Mouse (Mus musculus): ENCODE measurements around the gene Car10.

The Car10 gene

GRCm38 (mm10) chr11:93590652-93591051 is 492.8 kb downstream of the Car10 start:
- DNase-seq = no peak

GRCm38 (mm10) chr11:93594033-93594432 is 496.2 kb downstream of the Car10 start:
- DNase-seq = peak; percentile 11

- DNase-seq = no peak
Observed at GRCm38 (mm10) chr11:93598175-93598574, 500.3 kb downstream of the Car10 start.

DNA sequence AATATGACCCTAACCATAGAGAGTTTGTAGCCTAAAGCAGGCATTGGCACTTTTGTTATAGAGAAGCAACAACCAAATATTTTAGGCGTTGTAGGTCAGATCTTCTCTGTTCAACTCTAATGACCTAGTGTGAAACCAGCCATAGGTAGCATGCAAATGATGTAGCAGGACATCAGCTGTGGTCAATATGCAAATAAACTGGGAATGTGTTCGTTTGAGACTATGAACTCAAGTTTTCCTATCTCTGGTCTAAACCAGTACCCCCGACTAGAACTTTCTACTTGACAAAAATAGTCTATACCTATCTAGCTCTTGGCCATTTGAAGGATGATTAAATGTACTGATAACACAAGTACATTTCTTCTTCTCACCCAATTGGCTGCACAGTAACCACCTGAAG is 501.9 kb downstream of the Car10 start:
- no peak for DNase-seq

GRCm38 (mm10) chr11:93603575-93603974 is 505.7 kb downstream of the Car10 start:
- no peak for DNase-seq

DNA sequence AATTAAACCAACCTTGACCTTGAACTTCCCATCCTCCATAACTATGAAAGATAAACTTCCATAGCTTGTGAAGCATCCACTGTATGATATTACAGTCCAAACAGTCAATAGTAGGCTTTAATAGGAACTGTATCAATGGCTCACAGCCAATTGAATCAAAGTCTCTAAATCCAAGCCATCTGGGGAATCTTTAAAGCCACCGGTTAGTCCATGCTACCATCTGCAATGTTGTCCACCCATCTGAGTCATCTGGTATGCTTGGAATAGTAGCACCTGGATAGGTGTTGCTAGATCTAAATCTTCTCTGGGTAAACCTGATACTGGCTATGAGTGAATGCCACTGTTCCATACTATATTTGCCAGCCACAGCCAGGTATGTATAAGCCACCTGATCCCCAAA is 509.3 kb downstream of the Car10 start:
- DNase-seq = no peak

DNA sequence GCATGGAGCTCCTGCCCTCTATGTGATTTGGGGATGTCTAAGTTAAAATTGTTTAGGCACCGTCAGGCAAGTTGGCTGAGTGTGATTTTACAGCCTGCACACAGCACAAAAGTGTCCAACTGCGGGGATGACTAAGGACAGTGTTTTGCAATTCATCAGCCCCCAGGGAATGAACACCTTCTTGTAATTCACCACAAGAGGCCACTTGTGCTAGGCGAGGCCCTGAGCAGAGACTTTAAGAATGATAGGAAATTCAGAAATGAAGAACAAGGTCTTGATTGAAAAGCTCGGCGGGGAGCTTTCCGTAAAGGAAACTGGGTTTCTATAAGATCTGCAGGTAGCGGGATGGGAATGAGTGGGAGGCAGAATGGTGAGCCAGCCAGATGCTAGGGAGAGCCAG is 510.9 kb downstream of the Car10 start:
- DNase-seq = no peak

DNA sequence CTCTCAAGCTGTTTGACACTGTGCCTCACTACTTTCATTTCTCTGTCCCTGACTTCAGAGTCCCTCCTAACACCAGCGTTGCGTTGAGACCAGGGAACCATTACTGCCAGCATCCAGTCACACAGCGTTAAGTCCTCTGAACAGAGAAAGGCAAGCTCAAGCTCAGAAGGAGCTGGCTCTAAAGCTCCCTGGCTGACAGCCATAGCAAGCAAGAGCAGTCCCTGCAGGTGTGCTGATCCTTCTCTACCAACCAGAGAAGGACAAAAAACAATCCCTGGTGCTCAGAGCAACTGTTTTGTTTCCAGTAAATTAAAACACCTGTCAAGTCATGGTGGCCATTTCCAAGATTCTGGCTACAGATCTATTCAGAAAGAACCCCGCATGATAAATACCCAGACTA is 514.2 kb downstream of the Car10 start:
- no peak for DNase-seq

DNA sequence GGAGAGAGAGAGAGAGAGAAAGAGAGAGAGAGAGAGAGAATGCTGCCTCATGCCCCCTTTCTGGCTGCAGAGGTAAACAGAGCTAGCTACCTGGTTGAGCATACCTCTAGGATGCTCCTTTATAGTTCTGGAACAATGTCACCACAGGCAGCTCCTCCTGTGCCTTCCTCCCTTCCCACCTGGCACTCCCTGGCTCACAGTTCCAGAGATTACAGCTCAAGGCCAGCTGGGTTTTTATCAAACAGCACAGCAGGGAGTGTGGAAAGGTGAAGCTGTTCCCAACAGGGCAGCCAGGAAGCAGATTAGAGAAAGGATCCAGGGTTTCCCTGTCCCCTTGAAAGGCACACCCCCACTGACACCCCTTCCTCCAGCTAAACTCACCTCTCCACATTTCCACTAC is 517.0 kb downstream of the Car10 start:
- DNase-seq = no peak

DNA sequence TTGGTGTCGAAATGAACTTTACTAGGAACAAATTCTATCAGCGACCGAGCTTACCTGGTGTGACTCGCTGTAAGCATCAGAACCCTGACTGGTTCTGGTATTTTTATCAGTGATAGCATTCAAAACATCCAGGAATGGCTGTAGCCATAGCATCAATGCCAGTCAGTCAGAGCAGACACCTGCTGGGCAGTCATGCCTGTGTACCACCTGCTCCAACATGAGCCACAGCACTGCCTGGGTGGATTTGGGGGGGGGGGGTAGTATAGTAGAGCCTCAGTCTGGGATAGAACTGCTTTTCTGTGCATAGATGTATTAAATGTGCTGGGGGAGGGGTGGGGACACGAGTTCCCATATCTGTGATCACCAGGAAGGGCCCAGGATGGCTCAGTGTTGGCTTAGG is 525.8 kb downstream of the Car10 start:
- no peak for DNase-seq

- no peak for DNase-seq
Observed at GRCm38 (mm10) chr11:93639410-93639809, 541.6 kb downstream of the Car10 start.

DNA sequence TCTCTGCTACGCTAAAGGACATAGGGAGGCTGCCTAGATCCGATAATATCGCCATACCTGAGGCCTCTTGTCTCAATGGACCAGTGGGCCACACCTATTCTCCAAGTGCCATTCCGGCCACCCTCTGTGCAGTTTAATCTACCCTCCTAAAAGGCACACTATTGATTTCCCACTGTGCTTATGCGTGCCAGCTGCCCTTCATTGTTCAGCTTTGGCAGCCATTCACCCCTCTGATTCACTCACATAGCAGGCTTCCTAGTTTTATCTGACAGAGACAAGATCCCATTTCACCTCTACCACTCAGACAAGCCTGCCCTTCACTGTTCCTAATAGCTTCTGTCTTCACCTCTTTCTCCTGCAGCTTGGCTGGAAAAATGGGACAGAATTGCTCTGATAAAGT is 543.1 kb downstream of the Car10 start:
- no peak for DNase-seq

DNA sequence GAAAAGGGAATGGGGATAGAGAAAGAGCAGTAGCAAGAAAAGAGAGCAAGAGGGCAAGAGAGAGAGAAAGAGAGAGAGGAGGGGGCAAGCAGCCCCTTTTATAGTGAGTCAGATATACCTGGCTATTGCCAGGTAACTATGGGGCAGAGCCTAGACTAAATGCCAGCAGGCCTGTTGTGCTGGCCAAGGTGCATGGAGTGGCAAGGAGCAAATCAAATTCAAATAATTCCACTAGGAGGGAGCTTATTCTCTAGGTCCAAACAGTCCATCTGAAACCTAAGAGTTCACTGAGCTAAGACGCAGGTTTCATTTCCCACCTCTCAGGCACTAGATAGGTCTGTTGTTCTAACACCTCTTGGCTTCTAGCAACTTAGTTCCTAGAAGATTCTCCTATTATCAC is 544.5 kb downstream of the Car10 start:
- DNase-seq = no peak

DNA sequence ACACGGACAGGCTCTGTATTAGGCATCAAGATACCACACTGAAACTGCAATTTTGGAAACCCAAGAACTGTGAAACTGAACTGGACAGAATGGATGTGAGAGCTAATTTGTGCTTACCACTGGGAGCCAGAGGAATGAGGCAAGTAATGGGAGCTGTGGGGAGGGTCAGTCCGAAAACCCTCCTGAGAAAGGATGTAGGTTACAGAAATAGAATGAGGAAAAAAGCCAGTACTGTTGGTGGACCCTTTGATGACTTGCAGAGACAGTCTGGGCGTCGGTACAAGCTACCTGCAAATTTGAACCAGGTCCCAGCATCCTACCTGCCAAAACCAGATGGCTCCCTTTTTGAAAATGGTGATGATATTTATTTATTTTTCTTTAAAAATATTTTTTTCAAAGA is 545.2 kb downstream of the Car10 start:
- DNase-seq = no peak

DNA sequence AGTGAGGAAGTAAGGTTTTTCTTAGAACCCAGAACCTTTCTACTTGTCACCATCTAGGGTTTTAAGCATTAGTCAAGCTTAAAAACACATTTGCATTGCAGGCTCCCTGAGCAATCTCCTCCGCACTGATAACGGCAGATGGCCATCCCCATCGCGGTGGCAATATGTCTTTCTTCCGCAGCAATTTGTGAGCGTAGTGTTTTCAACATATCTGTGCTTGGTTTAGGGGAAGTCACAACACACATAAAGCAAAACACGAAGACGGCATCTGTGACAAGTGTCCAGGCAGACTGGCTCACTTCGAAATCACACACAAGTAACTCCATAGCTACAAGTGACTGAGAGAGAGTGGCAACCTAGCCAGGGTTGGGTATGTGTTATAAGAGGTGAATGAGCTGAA is 545.6 kb downstream of the Car10 start:
- DNase-seq = no peak

DNA sequence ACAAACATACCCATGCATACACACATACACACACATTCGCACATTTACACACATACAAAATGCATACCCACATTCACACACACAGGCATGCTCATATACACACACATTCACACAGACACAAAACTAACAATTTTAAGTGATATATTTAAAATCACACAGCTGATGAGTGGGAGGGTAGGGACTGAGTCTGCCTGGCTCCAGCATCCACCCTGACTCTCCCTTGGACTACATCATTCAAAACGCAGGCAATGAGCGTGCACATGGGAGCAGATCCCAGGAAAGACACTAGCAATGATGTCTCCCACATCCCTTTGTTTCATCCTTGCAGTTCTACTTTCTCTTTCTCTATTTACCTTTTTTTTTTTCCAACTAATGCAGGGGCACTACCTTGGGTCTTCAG is 548.4 kb downstream of the Car10 start:
- no peak for DNase-seq
